Mouse (Mus musculus): ENCODE data around the gene Adam10.

The Adam10 gene

GRCm38 (mm10) chr9:70678682-70679131, at the start of gene Adam10:
Gene Adam10 (plus strand): TSS chr9:70678997.
- DNase-seq (ENCODE audit: low spot score in 2 of 2): peak; percentile 99

DNA sequence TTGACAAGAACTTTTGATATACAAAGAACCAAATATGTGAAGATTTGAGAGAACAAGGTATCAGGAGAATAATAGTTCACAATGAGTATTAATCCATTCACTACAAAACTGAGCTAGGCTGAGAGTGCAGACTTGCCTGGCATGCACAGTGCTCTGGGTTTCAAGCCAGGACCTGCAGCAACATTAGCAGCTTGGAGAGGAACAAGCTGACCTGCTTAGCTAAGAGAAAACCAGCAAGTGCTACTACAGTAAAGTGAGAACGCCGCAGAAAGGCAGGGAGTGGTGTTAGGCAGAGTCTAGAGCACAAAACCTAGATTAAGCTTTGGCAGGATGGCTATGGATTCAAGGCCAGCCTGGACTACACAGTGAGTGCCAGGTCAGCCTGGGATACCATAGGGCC, 49.1 kb upstream of the Adam10 start:
- no peak for DNase-seq (ENCODE audit: low spot score in 2 of 2)

DNA sequence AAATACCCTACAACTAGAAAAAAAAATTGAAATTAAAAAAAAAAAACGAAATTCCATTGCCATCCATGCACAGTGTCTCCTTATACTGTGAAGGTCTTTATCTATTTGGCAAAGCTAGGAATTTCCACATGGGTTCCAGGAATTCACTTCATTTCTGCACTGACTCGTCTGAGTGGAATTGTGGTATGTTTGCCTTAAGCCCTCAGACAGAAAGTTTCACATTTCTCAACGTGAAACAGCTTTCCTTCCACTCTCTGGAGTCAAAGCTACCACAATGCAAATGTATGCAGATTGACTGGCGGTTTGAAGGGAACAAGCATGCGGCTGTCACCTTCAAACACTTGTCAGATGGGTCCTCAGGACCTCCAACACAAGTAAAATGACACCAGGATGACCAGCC, 47.1 kb upstream of the Adam10 start:
- DNase-seq (ENCODE audit: low spot score in 2 of 2): no peak

GRCm38 (mm10) chr9:70636748-70637147, 42.0 kb upstream of the Adam10 start:
- no peak for DNase-seq (ENCODE audit: low spot score in 2 of 2)

GRCm38 (mm10) chr9:70650260-70650659, 28.5 kb upstream of the Adam10 start:
- DNase-seq (ENCODE audit: low spot score in 2 of 2): no peak

GRCm38 (mm10) chr9:70650994-70651393, 27.8 kb upstream of the Adam10 start:
- no peak for DNase-seq (ENCODE audit: low spot score in 2 of 2)

- no peak for DNase-seq (ENCODE audit: low spot score in 2 of 2)
Observed at GRCm38 (mm10) chr9:70652221-70652620, 26.6 kb upstream of the Adam10 start.

- no peak for DNase-seq (ENCODE audit: low spot score in 2 of 2)
Observed at GRCm38 (mm10) chr9:70653875-70654274, 24.9 kb upstream of the Adam10 start.

DNA sequence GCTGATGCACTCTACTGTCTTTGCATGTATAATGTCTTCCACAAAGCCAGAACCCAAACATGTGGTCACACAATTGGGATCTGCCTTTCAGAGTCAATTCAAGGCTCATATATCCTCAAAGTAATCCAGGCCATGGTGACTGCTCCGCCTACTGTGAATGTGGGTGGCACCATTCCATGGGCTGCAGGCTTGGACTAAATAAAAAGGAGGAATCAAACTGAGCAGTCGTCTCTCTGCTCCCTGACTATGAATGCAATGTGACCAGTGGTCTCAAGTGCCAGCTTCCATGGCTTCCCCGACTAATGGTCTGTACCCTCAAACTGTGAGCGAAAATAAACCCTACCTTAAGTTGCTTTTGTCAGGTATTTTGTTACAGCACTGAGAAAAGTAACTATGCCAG, 24.3 kb upstream of the Adam10 start:
- DNase-seq (ENCODE audit: low spot score in 2 of 2): no peak

GRCm38 (mm10) chr9:70655764-70656129, 23.1 kb upstream of the Adam10 start:
- DNase-seq (ENCODE audit: low spot score in 2 of 2): no peak

- peak; percentile 80 to 83 for DNase-seq (ENCODE audit: low spot score in 2 of 2)
Observed at GRCm38 (mm10) chr9:70656130-70657007, 22.4 kb upstream of the Adam10 start, which contains the start of gene Gm10642. Gene Gm10642 (plus strand): TSS chr9:70656251.

GRCm38 (mm10) chr9:70657013-70657967, 21.5 kb upstream of the Adam10 start, which contains the start of gene Mindy2:
Gene Mindy2 (minus strand): TSS chr9:70657174.
- peak; percentile 99 for DNase-seq (ENCODE audit: low spot score in 2 of 2)

DNA sequence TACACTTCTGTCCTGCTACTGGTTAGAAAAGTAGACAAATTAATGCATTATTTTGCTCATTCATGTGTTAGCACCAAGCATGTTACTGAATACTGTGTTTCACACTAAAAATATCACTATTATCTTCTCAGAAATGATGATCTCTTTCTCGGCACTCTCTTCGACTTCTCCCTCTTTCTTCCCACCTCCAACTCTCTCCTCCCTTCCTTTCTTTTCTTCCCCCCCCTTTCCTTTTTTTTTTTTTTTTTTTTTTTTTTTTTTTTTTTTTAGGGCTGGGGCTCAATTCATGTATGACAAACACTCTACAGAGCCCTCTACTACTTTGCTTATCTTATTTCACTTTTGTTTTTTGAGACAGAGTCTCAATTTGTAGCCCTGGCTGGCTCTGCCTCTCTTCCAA, 20.5 kb upstream of the Adam10 start:
- DNase-seq (ENCODE audit: low spot score in 2 of 2): no peak

DNA sequence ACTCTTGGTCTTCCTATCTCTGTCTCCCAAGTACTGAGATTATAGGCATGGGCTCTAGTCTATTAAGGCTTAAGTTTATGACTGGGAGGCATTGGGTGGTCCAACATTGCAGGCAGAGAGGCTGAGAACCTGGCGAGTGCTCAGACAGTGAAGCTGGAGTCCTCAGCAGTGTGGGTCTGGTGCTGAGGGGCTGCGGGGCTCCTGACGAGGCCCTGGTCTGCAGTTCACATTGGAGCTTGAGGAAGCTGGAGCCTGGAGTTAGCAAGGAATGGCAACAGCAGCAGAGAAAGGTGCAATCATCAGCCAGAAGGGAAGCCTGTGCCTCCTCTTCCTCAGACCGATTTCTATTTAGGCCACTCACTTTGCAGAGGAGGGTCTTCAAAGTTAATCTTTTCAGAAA, 13.9 kb upstream of the Adam10 start:
- no peak for DNase-seq (ENCODE audit: low spot score in 2 of 2)

DNA sequence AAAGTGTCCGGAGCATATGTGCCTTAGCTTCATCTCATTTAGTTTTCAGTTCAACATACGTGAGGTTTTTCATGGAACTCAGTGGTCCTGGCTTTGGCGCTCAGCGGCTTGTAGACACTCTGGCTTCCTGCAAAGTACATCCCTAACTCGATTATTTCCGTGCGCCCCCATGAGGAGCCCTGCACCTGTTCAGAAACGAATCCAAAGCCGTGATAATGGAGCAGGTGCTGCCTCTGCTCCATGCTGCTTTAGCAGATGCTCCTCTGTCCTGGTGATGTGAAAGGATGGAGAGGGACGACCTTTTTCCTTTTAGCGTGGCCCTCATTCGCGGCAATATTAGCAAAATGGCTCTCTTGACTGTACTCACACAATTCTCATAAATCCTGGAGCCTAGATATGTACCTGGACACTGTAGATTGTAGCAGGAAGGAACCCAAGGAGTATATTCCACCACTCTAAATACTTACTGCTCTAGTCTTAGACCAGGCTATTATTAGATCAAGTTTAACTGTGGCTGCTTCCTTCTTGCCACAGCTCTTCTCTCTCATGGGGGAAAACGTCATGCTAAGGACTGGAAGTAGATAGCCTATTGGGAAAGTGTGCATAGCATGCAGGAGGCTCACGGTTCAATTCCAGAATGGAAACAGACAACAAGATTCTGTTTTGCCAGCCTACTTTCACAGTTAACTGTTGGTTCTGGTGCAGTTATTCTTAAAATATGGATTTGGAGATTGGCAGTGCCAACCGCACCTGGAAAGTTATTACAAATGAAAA, 13.2 kb upstream of the Adam10 start:
- no peak for DNase-seq (ENCODE audit: low spot score in 2 of 2)

DNA sequence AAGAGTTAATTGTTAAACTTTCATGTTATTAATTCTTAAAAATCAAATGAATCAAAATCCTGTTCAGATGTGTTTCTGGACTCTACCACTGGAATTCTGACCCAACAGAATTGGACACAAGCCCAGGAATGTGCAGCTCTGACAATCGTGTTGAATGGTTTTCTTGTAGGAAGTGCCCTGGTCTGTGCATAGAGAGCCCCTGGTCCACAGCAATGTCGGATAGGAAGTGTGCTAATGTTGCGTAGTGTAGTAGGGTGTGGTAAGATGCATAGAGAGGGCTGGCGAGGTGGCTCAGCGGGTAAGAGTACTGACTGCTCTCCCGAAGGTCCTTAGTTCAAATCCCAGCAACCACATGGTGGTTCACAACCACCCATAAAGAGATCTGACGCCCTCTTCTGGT, 12.0 kb upstream of the Adam10 start:
- DNase-seq (ENCODE audit: low spot score in 2 of 2): no peak

GRCm38 (mm10) chr9:70668048-70668447, 10.7 kb upstream of the Adam10 start:
- no peak for DNase-seq (ENCODE audit: low spot score in 2 of 2)

- DNase-seq (ENCODE audit: low spot score in 2 of 2): peak; percentile 33 to 65
Observed at GRCm38 (mm10) chr9:70669197-70669596, 9.6 kb upstream of the Adam10 start.

DNA sequence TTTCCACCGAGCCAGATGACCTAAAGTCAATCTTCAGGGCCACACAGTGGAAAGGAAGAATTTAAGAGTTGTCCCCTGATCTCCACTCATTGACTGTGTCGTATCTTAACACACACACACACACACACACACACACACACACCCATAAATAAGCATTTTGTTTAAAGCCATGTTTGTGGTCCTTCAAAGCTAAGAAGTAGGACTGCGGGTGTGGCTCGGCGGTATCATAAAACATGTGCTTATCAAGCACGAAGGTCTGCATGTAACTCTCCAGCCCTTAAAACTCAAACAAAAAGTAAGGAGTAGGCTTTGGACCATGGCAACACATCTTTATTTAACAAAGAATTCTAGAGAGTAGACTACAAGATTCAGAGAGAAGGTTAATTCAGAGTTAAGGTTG, 8.4 kb upstream of the Adam10 start:
- peak; percentile 19 to 41 for DNase-seq (ENCODE audit: low spot score in 2 of 2)

GRCm38 (mm10) chr9:70671278-70671677, 7.5 kb upstream of the Adam10 start:
- DNase-seq (ENCODE audit: low spot score in 2 of 2): peak; percentile 79

DNA sequence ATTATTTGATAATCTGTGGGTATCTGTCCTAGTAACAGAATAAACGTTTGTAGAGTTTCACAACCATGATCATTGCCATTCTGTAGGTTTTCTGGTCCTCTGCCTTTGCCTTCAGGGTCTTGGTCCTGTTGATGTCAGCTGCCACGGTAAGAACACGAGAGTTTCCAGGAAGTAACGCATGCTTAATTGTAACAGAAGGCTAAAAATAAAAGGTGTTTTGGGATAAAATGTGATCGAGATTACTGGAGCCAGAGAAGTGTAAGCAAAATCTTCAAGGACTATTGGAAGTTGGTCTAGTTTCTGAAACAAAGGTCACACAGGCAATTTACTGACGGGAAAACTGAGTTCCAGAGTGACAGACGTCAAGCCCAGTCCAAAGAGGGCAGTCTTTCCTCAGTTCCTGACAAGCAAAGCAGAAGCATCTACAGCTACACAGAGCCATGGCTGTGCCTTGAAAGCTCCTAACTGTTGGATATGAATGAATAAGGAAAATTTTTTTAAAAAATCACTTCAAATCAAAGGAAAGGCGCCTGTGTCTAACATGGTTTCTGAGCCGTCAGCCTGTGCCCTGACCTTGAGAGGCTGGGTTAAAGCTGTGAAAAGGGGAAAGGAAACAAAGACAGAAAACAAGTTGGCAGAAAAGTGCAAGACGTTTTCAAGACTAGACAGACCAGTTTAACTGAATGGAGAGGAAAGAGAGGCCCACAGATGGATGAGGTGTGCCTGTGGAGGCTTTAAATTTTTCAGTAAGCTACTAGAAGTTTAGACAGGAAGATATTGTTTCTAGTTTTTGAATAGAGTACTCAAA, 6.8 kb upstream of the Adam10 start:
- DNase-seq (ENCODE audit: low spot score in 2 of 2): peak; percentile 36 to 42
